Mouse (Mus musculus): ENCODE data around the gene Sh3yl1. TPM values are rescaled to one million over a fixed set of nuclear protein-coding genes. Genes with fewer than 3 reads are reported as not detected.
A peak's percentile ranks its signal among the peaks of the same experiment; 100 is the strongest.

The Sh3yl1 gene
- polyA plus RNA-seq, 1 experiment from 2014 or later = 18.2 TPM

GRCm38 (mm10) chr12:30922401-30922800 is 10.9 kb downstream of the Sh3yl1 start:
- H3K36me3 ChIP-seq (ENCODE audit: control insufficient read depth, insufficient read depth, low read length) = no peaks in the 10 kb centered on the region
- no peak for DNase-seq (ENCODE audit: low spot score)
- no peak overlapping the region for H3K9ac ChIP-seq (ENCODE audit: low read length)
- no peak overlapping the region for H3K4me2 ChIP-seq (ENCODE audit: low read depth, low read length, severe bottlenecking)
- WGBS = 80% methylated on average over 3 of the region's 3 CpGs
- H3K27me3 ChIP-seq (ENCODE audit: control insufficient read depth, insufficient read depth, low read length) = no peaks in the 10 kb centered on the region
- no peaks in the 10 kb centered on the region for H3K9me3 ChIP-seq (ENCODE audit: control insufficient read depth, low read length)
- no peaks in the 10 kb centered on the region for H3K4me1 ChIP-seq (replicated peaks; ENCODE audit: control insufficient read depth, insufficient read depth, low read length)
- no peak overlapping the region for H3K27ac ChIP-seq (ENCODE audit: low read depth, low read length)
- no peak for ATAC-seq (replicated peaks; ENCODE audit: low FRiP score)
- no peak overlapping the region for H3K4me3 ChIP-seq (ENCODE audit: low read depth, low read length)

- Histone ChIP-seq H3K27ac (ENCODE audit: low read depth, low read length) (no peak overlapping the region), H3K36me3 (ENCODE audit: control insufficient read depth, insufficient read depth, low read length) (no peaks in the 10 kb centered on the region), H3K4me2 (ENCODE audit: low read depth, low read length, severe bottlenecking) (no peak overlapping the region), H3K9ac (ENCODE audit: low read length) (no peak overlapping the region), H3K27me3 (ENCODE audit: control insufficient read depth, insufficient read depth, low read length) (no peaks in the 10 kb centered on the region), H3K4me3 (ENCODE audit: low read depth, low read length) (no peak overlapping the region), H3K4me1 (replicated peaks; ENCODE audit: control insufficient read depth, insufficient read depth, low read length) (no peaks in the 10 kb centered on the region), H3K9me3 (ENCODE audit: control insufficient read depth, low read length) (no peaks in the 10 kb centered on the region)
- DNase-seq (ENCODE audit: low spot score) = no peak
- no peak for ATAC-seq (replicated peaks; ENCODE audit: low FRiP score)
- WGBS = 86% methylated on average over 6 of the region's 6 CpGs
Measured at GRCm38 (mm10) chr12:30928182-30928581, 16.7 kb downstream of the Sh3yl1 start.

DNA sequence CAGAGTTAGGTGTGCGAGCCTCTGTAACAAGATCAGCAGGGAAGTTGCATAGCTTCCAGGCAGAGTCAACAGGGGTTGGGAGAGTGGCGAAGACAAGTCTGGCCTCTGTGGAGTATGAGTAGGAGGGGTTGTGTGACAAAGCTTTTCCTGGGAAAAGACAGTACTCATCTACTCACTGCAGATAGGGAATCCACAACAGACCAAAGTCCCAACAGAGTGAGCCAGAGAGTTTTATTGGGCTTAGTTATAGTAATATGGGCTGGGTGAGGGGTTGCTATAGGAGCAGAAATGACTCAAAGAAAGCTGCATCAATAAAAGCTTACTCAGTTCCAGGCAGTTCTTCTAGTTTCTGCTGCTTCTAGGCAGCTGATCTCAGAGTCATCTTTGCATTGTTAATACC is 21.8 kb downstream of the Sh3yl1 start:
- Histone ChIP-seq H3K27me3 (ENCODE audit: control insufficient read depth, insufficient read depth, low read length) (no peaks in the 10 kb centered on the region), H3K4me3 (ENCODE audit: low read depth, low read length) (no peak overlapping the region), H3K4me1 (replicated peaks; ENCODE audit: control insufficient read depth, insufficient read depth, low read length) (no peaks in the 10 kb centered on the region), H3K36me3 (ENCODE audit: control insufficient read depth, insufficient read depth, low read length) (no peaks in the 10 kb centered on the region), H3K27ac (ENCODE audit: low read depth, low read length) (no peak overlapping the region), H3K9ac (ENCODE audit: low read length) (no peak overlapping the region), H3K9me3 (ENCODE audit: control insufficient read depth, low read length) (no peaks in the 10 kb centered on the region), H3K4me2 (ENCODE audit: low read depth, low read length, severe bottlenecking) (no peak overlapping the region)
- ATAC-seq (replicated peaks; ENCODE audit: low FRiP score) (no peak), DNase-seq (ENCODE audit: low spot score) (no peak)
- WGBS = 80% methylated on average over 2 of the region's 2 CpGs

DNA sequence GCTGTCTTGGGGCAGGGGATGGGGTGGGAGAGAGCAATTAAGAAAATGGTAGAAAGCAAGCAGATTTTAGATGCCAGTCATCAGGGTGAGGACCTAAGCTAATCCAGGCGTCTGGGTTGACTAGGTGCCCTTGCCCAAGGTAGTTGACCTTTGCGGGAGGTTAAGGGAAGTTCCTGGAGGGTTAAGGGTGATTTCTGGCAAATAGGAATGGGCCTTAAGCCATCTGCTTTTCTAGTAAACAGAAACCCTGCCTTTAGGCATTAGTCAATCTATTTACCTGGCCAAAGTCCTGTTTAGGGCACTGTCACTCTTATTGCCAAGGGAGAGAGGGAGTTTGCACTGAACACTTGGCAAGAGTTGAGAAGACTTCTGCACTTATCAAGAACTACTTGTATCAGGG is 25.4 kb downstream of the Sh3yl1 start:
- 87% methylated on average over 2 of the region's 2 CpGs for WGBS
- Histone ChIP-seq H3K27me3 (ENCODE audit: control insufficient read depth, insufficient read depth, low read length) (no peaks in the 10 kb centered on the region), H3K9me3 (ENCODE audit: control insufficient read depth, low read length) (no peaks in the 10 kb centered on the region), H3K9ac (ENCODE audit: low read length) (no peak overlapping the region), H3K4me2 (ENCODE audit: low read depth, low read length, severe bottlenecking) (no peak overlapping the region), H3K27ac (ENCODE audit: low read depth, low read length) (no peak overlapping the region), H3K4me1 (replicated peaks; ENCODE audit: control insufficient read depth, insufficient read depth, low read length) (no peaks in the 10 kb centered on the region), H3K4me3 (ENCODE audit: low read depth, low read length) (no peak overlapping the region), H3K36me3 (ENCODE audit: control insufficient read depth, insufficient read depth, low read length) (no peaks in the 10 kb centered on the region; the same call in 1 of the 2 replicates)
- ATAC-seq (replicated peaks; ENCODE audit: low FRiP score) = no peak
- DNase-seq (ENCODE audit: low spot score) = no peak

GRCm38 (mm10) chr12:30943057-30943986 is 31.9 kb downstream of the Sh3yl1 start:
- Histone ChIP-seq H3K9ac (ENCODE audit: low read length) (no peak overlapping the region), H3K4me2 (ENCODE audit: low read depth, low read length, severe bottlenecking) (no peak overlapping the region), H3K27me3 (ENCODE audit: control insufficient read depth, insufficient read depth, low read length) (no peaks in the 10 kb centered on the region), H3K27ac (ENCODE audit: low read depth, low read length) (no peak overlapping the region), H3K4me3 (ENCODE audit: low read depth, low read length) (no peak overlapping the region), H3K36me3 (ENCODE audit: control insufficient read depth, insufficient read depth, low read length) (no peaks in the 10 kb centered on the region; the same call in 1 of the 2 replicates), H3K9me3 (ENCODE audit: control insufficient read depth, low read length) (no peaks in the 10 kb centered on the region), H3K4me1 (replicated peaks; ENCODE audit: control insufficient read depth, insufficient read depth, low read length) (no peaks in the 10 kb centered on the region)
- ATAC-seq (replicated peaks; ENCODE audit: low FRiP score) = no peak
- no peak for DNase-seq (ENCODE audit: low spot score)
- WGBS = 90% methylated on average over 14 of the region's 14 CpGs

DNA sequence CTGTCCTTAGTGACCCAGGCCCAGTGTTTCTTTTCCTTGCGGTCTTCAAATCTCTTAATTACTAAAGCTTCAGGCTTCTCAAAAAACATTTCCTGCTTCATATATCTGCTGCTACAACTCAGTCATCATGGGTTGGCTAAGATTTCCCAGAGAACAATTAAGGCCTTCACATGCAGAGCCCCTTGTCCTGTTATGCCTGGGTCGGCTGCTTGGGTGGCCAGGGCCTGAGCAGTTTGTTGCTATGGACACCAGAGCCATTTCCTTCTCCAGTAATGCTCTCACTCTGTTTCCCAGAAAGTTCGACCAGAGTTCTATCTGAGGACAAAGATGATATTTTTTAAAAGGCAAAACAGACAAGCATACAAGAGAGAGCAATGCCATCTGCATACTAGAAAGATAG is 32.7 kb downstream of the Sh3yl1 start:
- no peaks in the 10 kb centered on the region for H3K4me1 ChIP-seq (replicated peaks; ENCODE audit: control insufficient read depth, insufficient read depth, low read length)
- no peak overlapping the region for H3K4me2 ChIP-seq (ENCODE audit: low read depth, low read length, severe bottlenecking)
- no peaks in the 10 kb centered on the region for H3K9me3 ChIP-seq (ENCODE audit: control insufficient read depth, low read length)
- no peaks in the 10 kb centered on the region for H3K27me3 ChIP-seq (ENCODE audit: control insufficient read depth, insufficient read depth, low read length)
- no peak for DNase-seq (ENCODE audit: low spot score)
- no peak overlapping the region for H3K27ac ChIP-seq (ENCODE audit: low read depth, low read length)
- H3K4me3 ChIP-seq (ENCODE audit: low read depth, low read length) = no peak overlapping the region
- WGBS = 70% methylated on average over 3 of the region's 3 CpGs
- ATAC-seq (replicated peaks; ENCODE audit: low FRiP score) = no peak
- no peak overlapping the region for H3K9ac ChIP-seq (ENCODE audit: low read length)
- no peaks in the 10 kb centered on the region; the same call in 1 of the 2 replicates for H3K36me3 ChIP-seq (ENCODE audit: control insufficient read depth, insufficient read depth, low read length)

DNA sequence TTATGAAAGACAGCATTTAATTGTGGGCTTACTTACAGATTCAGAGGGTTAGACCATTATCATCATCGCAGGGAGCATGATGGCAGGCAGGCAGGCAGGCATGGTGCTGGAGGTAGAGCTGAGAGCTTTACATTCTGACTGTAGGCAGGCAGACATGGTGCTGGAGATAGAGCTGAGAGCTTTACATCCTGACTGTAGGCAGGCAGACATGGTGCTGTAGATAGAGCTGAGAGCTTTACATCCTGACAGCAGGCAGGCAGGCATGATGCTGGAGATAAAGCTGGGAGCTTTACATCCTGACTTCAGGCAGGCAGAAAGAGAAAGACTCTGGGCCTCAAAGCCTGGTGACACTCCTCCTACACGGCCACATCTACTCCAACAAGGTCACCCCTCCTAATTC is 59.2 kb downstream of the Sh3yl1 start:
- H3K4me1 ChIP-seq (replicated peaks; ENCODE audit: control insufficient read depth, insufficient read depth, low read length) = no peaks in the 10 kb centered on the region
- no peak overlapping the region for H3K27ac ChIP-seq (ENCODE audit: low read depth, low read length)
- no peaks in the 10 kb centered on the region for H3K36me3 ChIP-seq (ENCODE audit: control insufficient read depth, insufficient read depth, low read length)
- no peak for ATAC-seq (replicated peaks; ENCODE audit: low FRiP score)
- no peak overlapping the region for H3K9ac ChIP-seq (ENCODE audit: low read length)
- no peaks in the 10 kb centered on the region for H3K27me3 ChIP-seq (ENCODE audit: control insufficient read depth, insufficient read depth, low read length)
- H3K4me2 ChIP-seq (ENCODE audit: low read depth, low read length, severe bottlenecking) = no peak overlapping the region
- H3K4me3 ChIP-seq (ENCODE audit: low read depth, low read length) = no peak overlapping the region
- DNase-seq (ENCODE audit: low spot score) = no peak
- H3K9me3 ChIP-seq (ENCODE audit: control insufficient read depth, low read length) = no peaks in the 10 kb centered on the region
- WGBS = 71% methylated on average over 2 of the region's 2 CpGs

- H3K27me3 ChIP-seq (ENCODE audit: control insufficient read depth, insufficient read depth, low read length) = no peaks in the 10 kb centered on the region
- H3K4me3 ChIP-seq (ENCODE audit: low read depth, low read length) = no peak overlapping the region
- WGBS = 93% methylated on average over 4 of the region's 4 CpGs
- no peaks in the 10 kb centered on the region for H3K36me3 ChIP-seq (ENCODE audit: control insufficient read depth, insufficient read depth, low read length)
- no peaks in the 10 kb centered on the region for H3K9me3 ChIP-seq (ENCODE audit: control insufficient read depth, low read length)
- ATAC-seq (replicated peaks; ENCODE audit: low FRiP score) (no peak), DNase-seq (ENCODE audit: low spot score) (no peak)
- no peaks in the 10 kb centered on the region for H3K4me1 ChIP-seq (replicated peaks; ENCODE audit: control insufficient read depth, insufficient read depth, low read length)
- H3K4me2 ChIP-seq (ENCODE audit: low read depth, low read length, severe bottlenecking) = no peak overlapping the region
- H3K9ac ChIP-seq (ENCODE audit: low read length) = no peak overlapping the region
- no peak overlapping the region for H3K27ac ChIP-seq (ENCODE audit: low read depth, low read length)
Measured at GRCm38 (mm10) chr12:31003795-31004194, 92.3 kb downstream of the Sh3yl1 start.

DNA sequence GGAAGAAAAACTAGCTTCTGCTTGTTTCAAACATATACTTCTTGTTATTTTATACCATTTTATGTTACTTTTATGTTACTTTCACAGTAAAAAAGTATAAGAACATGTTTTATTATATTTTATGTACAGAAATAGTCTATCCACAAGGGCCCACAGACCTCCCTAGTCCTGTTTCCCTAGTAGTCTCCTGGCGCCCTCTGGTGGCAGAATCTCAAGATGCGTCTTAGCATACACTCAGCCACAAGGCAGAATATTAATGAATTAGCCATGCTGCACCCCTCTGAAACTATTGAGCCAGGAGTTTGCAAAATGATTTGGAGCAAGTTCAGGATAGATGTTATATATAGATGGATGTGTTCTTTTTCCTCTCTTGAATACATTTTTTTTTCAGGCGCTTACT is 93.5 kb downstream of the Sh3yl1 start:
- no peaks in the 10 kb centered on the region for H3K27me3 ChIP-seq (ENCODE audit: control insufficient read depth, insufficient read depth, low read length)
- no peak overlapping the region for H3K9ac ChIP-seq (ENCODE audit: low read length)
- H3K36me3 ChIP-seq (ENCODE audit: control insufficient read depth, insufficient read depth, low read length) = no peaks in the 10 kb centered on the region
- WGBS = 18% methylated on average over 3 of the region's 3 CpGs
- no peaks in the 10 kb centered on the region for H3K4me1 ChIP-seq (replicated peaks; ENCODE audit: control insufficient read depth, insufficient read depth, low read length)
- H3K4me2 ChIP-seq (ENCODE audit: low read depth, low read length, severe bottlenecking) = no peak overlapping the region
- no peak overlapping the region for H3K27ac ChIP-seq (ENCODE audit: low read depth, low read length)
- ATAC-seq (replicated peaks; ENCODE audit: low FRiP score) (no peak), DNase-seq (ENCODE audit: low spot score) (peak; percentile 86)
- H3K4me3 ChIP-seq (ENCODE audit: low read depth, low read length) = no peak overlapping the region
- H3K9me3 ChIP-seq (ENCODE audit: control insufficient read depth, low read length) = no peaks in the 10 kb centered on the region

Data from forebrain, embryonic 11.5 days (tissue).